15 mouse cellular contexts compared by ENCODE assay signal in the genomic region with DNA sequence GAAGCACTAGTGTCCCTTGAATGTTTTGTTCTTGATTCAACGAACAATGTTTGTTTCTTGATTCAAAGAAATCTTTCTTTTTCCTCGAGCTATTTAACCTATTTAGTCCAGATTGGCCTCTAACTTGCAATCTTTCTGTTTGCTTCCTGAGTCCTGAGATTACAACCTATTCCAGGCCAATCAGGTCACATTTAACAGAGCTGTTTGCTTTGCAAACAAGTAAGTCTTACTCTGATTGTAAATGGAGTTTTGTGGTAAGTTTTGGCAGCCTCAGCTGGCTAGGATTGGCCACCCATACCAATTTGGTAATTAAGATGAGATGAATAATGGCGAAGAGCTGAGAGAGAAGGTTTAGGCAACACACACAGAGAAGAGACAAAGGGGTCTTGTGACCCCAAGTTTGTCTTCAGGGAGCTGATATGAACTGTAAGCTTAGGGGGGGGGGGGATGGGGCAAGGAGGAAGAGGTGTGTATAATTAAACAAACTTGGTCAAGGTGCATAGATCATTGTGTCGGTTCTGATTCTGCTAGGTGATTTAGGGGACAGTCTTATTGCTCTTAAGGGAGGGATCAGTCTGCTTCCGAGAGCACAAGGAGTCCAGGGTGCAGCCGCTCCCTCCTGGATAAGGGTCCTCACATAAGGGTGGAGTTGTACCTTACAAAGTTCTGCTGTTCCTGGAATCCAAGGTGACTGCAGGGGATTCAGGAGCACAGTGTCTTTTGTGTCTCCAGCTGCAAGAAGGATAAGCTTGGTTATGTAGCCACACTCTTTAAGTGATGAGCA.
"Had no signal": no experiment of that assay in that cellular context is flagged by ENCODE, and none has a peak within 500 bp of the region (broad histone marks: within the 10 kb centered on the region; RNA-seq: fewer than 3 reads in every experiment).

No protein-coding gene starts in this region.

- H3K4me1 ChIP-seq: liver, embryonic 12.5 days; lung, embryonic 15.5 days; megakaryocyte, embryonic 14.5 days; midbrain, embryonic 12.5 days had no signal

- H3K4me2 ChIP-seq: liver, embryonic 12.5 days; lung, embryonic 15.5 days; midbrain, embryonic 12.5 days had no signal

- H3K27ac ChIP-seq: limb, embryonic 10.5 days; liver, embryonic 12.5 days; lung, embryonic 15.5 days; macrophage; midbrain, embryonic 12.5 days had no signal

- H3K9ac ChIP-seq: liver, embryonic 12.5 days; lung, embryonic 15.5 days; midbrain, embryonic 12.5 days had no signal

- H3K27me3 ChIP-seq: lung, embryonic 15.5 days; midbrain, embryonic 12.5 days had no signal

- ATAC-seq: hindbrain, embryonic 16.5 days; inflammation-experienced regulatory T-cells, adult 6 months; liver, embryonic 12.5 days had no signal

- DNase-seq: kidney, adult 8-10 months; kidney, postnatal 25 days; layer of hippocampus, adult 9-11 months; lung, postnatal 14 days; right cerebral cortex, adult 18-20 months; right cerebral cortex, postnatal 4 days; thymus, postnatal 36 days had no signal

- H3K9me3 ChIP-seq: limb, embryonic 10.5 days; liver, embryonic 12.5 days; lung, embryonic 15.5 days; megakaryocyte, embryonic 14.5 days; midbrain, embryonic 12.5 days had no signal

- H3K36me3 ChIP-seq: limb, embryonic 10.5 days; liver, embryonic 12.5 days; lung, embryonic 15.5 days; midbrain, embryonic 12.5 days had no signal

- H3K4me3 ChIP-seq: limb, embryonic 10.5 days; liver, embryonic 12.5 days; lung, embryonic 15.5 days; megakaryocyte, embryonic 14.5 days; midbrain, embryonic 12.5 days had no signal
